Mouse (Mus musculus) forebrain, embryonic 11.5 days (tissue): ENCODE measurements around the gene Exoc6b. TPM values are rescaled to one million over a fixed set of nuclear protein-coding genes. Genes with fewer than 3 reads are reported as not detected.

Source experiments
- ATAC-seq: fragments of 200-750 bp; cut with Nextera tagmentation; replicated peaks from 2 replicates; pipeline ENCODE4 v1.8.0; 2017; ENCODE audit warnings: moderate TSS enrichment; ENCODE audit not compliant: low FRiP score
- DNase-seq: peaks from one replicate; pipeline ENCODE4 v3.0.0-alpha.2; 2017; ENCODE audit warnings: low spot score
- H3K27ac ChIP-seq: fragments of 300-500 bp; sonication (generic); 2 replicates; pipeline ENCODE4 v1.5.1; 2014; ENCODE audit warnings: low read depth, low read length
- H3K27me3 ChIP-seq: fragments of 300-500 bp; sonication (generic); 2 replicates; pipeline ENCODE4 v1.6.1; 2014; ENCODE audit warnings: mild to moderate bottlenecking, low read length, mixed read lengths; ENCODE audit not compliant: control insufficient read depth, insufficient read depth
- H3K36me3 ChIP-seq: fragments of 300-500 bp; sonication (generic); 2 replicates; pipeline ENCODE4 v1.6.1; 2014; ENCODE audit warnings: mild to moderate bottlenecking, low read length, moderate library complexity, mixed read lengths; ENCODE audit not compliant: control insufficient read depth, insufficient read depth
- H3K4me1 ChIP-seq: fragments of 300-500 bp; sonication (generic); replicated peaks from 2 replicates; pipeline ENCODE4 v1.6.1; 2014; ENCODE audit warnings: low read length, mixed read lengths; ENCODE audit not compliant: control insufficient read depth, insufficient read depth
- H3K4me2 ChIP-seq: fragments of 300-500 bp; sonication (generic); 2 replicates; pipeline ENCODE4 v1.6.1; 2014; ENCODE audit warnings: low read depth, mild to moderate bottlenecking, low read length, moderate library complexity, mixed read lengths; ENCODE audit not compliant: severe bottlenecking
- H3K4me3 ChIP-seq: fragments of 300-500 bp; sonication (generic); 2 replicates; pipeline ENCODE4 v1.5.1; 2014; ENCODE audit warnings: low read depth, low read length
- H3K9ac ChIP-seq: fragments of 300-500 bp; sonication (generic); 2 replicates; pipeline ENCODE4 v1.6.1; 2014; ENCODE audit warnings: low read length
- H3K9me3 ChIP-seq: fragments of 300-500 bp; sonication (generic); 2 replicates; pipeline ENCODE4 v1.6.1; 2016; ENCODE audit warnings: low read length, mixed read lengths; ENCODE audit not compliant: control insufficient read depth
- WGBS: fragments of 180-500 bp; shearing (Covaris S2); extraction: QIAGEN DNeasy Blood & Tissue Kit; methylation state at CpG from one replicate; pipeline ENCODE4 v1.1.7; 2014; 5-methylcytosine and 5-hydroxymethylcytosine counted together
- polyA plus RNA-seq: library from polyadenylated mRNA; unstranded; fragments of >200 nt; fragmentation: Nextera tagmentation; extraction: Ambion mirVana; gene quantifications from 2 replicates; pipeline ENCODE4 v1.2.1, GENCODE M21; 2014

The Exoc6b gene
- polyA plus RNA-seq, 1 experiment from 2014 or later: 34.8 TPM

GRCm38 (mm10) chr6:84912434-84912833 lies 156.9 kb downstream of the Exoc6b start:
- Histone ChIP-seq H3K36me3 (no peaks in the 10 kb centered on the region), H3K4me2 (no peak overlapping the region), H3K4me1 (no peaks in the 10 kb centered on the region), H3K27me3 (no peaks in the 10 kb centered on the region), H3K9me3 (no peaks in the 10 kb centered on the region), H3K4me3 (no peak overlapping the region), H3K27ac (no peak overlapping the region), H3K9ac (no peak overlapping the region)
- ATAC-seq: no peak
- WGBS: 16% methylated on average over 2 of the region's 2 CpGs
- DNase-seq: no peak

- ATAC-seq (no peak), DNase-seq (no peak)
- H3K27ac ChIP-seq: no peak overlapping the region
- no peaks in the 10 kb centered on the region for H3K4me1 ChIP-seq
- WGBS: 80% methylated on average over 4 of the region's 4 CpGs
- H3K27me3 ChIP-seq: no peaks in the 10 kb centered on the region
- H3K9ac ChIP-seq: no peak overlapping the region
- H3K36me3 ChIP-seq: no peaks in the 10 kb centered on the region
- H3K4me2 ChIP-seq: no peak overlapping the region
- no peak overlapping the region for H3K4me3 ChIP-seq
- H3K9me3 ChIP-seq: no peaks in the 10 kb centered on the region
These were observed 170.1 kb downstream of the Exoc6b start for GRCm38 (mm10) chr6:84899002-84899774.

GRCm38 (mm10) chr6:84893773-84894095 lies 175.6 kb downstream of the Exoc6b start:
- Histone ChIP-seq H3K4me3 (no peak overlapping the region), H3K4me2 (no peak overlapping the region), H3K27me3 (no peaks in the 10 kb centered on the region), H3K36me3 (no peaks in the 10 kb centered on the region), H3K27ac (no peak overlapping the region), H3K9me3 (no peaks in the 10 kb centered on the region), H3K4me1 (no peaks in the 10 kb centered on the region), H3K9ac (no peak overlapping the region)
- no peak for DNase-seq
- ATAC-seq: no peak

- no peak overlapping the region for H3K27ac ChIP-seq
These were observed 176.2 kb downstream of the Exoc6b start for GRCm38 (mm10) chr6:84892926-84893772.

GRCm38 (mm10) chr6:84886551-84886950 lies 182.8 kb downstream of the Exoc6b start:
- H3K27me3 ChIP-seq: no peaks in the 10 kb centered on the region
- H3K36me3 ChIP-seq: no peaks in the 10 kb centered on the region
- ATAC-seq (no peak), DNase-seq (no peak)
- no peak overlapping the region for H3K4me3 ChIP-seq
- H3K9me3 ChIP-seq: no peaks in the 10 kb centered on the region
- H3K9ac ChIP-seq: no peak overlapping the region
- no peaks in the 10 kb centered on the region for H3K4me1 ChIP-seq
- WGBS: 91% methylated on average over 3 of the region's 3 CpGs
- H3K4me2 ChIP-seq: no peak overlapping the region
- H3K27ac ChIP-seq: no peak overlapping the region

More at GRCm38 (mm10) chr6:84892926-84893772, 176.2 kb downstream of the Exoc6b start:
- H3K36me3 ChIP-seq: no peaks in the 10 kb centered on the region
- H3K4me3 ChIP-seq: no peak overlapping the region
- no peak for DNase-seq
- no peak overlapping the region for H3K4me2 ChIP-seq
- H3K27me3 ChIP-seq: no peaks in the 10 kb centered on the region
- WGBS: 28% methylated on average over 5 of the region's 5 CpGs
- no peak overlapping the region for H3K9ac ChIP-seq
- ATAC-seq: no peak
- no peaks in the 10 kb centered on the region for H3K4me1 ChIP-seq
- no peaks in the 10 kb centered on the region for H3K9me3 ChIP-seq

- Histone ChIP-seq H3K27ac (no peak overlapping the region), H3K4me3 (no peak overlapping the region), H3K9ac (no peak overlapping the region), H3K4me1 (no peaks in the 10 kb centered on the region), H3K27me3 (no peaks in the 10 kb centered on the region), H3K4me2 (no peak overlapping the region), H3K36me3 (no peaks in the 10 kb centered on the region), H3K9me3 (no peaks in the 10 kb centered on the region)
- no peak for DNase-seq
- no peak for ATAC-seq
- 84% methylated on average over 1 of the region's 1 CpGs for WGBS
These were observed 184.2 kb downstream of the Exoc6b start for GRCm38 (mm10) chr6:84885080-84885479.

GRCm38 (mm10) chr6:84883720-84884119 lies 185.6 kb downstream of the Exoc6b start:
- ATAC-seq (no peak), DNase-seq (no peak)
- H3K9me3 ChIP-seq: no peaks in the 10 kb centered on the region
- no peak overlapping the region for H3K27ac ChIP-seq
- no peak overlapping the region for H3K9ac ChIP-seq
- no peak overlapping the region for H3K4me3 ChIP-seq
- no peaks in the 10 kb centered on the region for H3K4me1 ChIP-seq
- no peaks in the 10 kb centered on the region for H3K36me3 ChIP-seq
- no peaks in the 10 kb centered on the region for H3K27me3 ChIP-seq
- no peak overlapping the region for H3K4me2 ChIP-seq
- 72% methylated on average over 4 of the region's 4 CpGs for WGBS

- Histone ChIP-seq H3K9me3 (no peaks in the 10 kb centered on the region), H3K9ac (no peak overlapping the region), H3K4me1 (no peaks in the 10 kb centered on the region), H3K27me3 (no peaks in the 10 kb centered on the region), H3K27ac (no peak overlapping the region), H3K36me3 (no peaks in the 10 kb centered on the region), H3K4me3 (no peak overlapping the region), H3K4me2 (no peak overlapping the region)
- 80% methylated on average over 14 of the region's 14 CpGs for whole genome bisulfite sequencing
- ATAC-seq (no peak), DNase-seq (no peak)
These were observed 186.4 kb downstream of the Exoc6b start for GRCm38 (mm10) chr6:84882663-84883517.
